Comparison of ENCODE assay signal across 17 mouse cellular contexts in genomic region chr14:117409778-117410177, GRCm38 (mm10).
"Had no signal": no experiment of that assay in that cellular context is flagged by ENCODE, and none has a peak within 500 bp of the region (broad histone marks: within the 10 kb centered on the region; RNA-seq: fewer than 3 reads in every experiment).

No protein-coding gene starts in this region.

- H3K4me1 ChIP-seq: liver, embryonic 15.5 days; megakaryocyte, embryonic 14.5 days; midbrain, embryonic 15.5 days; neural tube, embryonic 13.5 days had no signal

- H3K27ac ChIP-seq: hindbrain, postnatal 0 days; kidney, postnatal 0 days; limb, embryonic 10.5 days; liver, embryonic 15.5 days; macrophage; midbrain, embryonic 15.5 days; neural tube, embryonic 13.5 days; stomach, postnatal 0 days had no signal

- H3K4me3 ChIP-seq: limb, embryonic 10.5 days; liver, embryonic 15.5 days; megakaryocyte, embryonic 14.5 days; midbrain, embryonic 15.5 days; neural tube, embryonic 13.5 days had no signal

- DNase-seq: kidney, adult 11 months; kidney, adult 9 months; lung, embryonic 14.5 days; lung, postnatal 10 days; retina, postnatal 1 day; right cerebral cortex, postnatal 25 days; thymus, adult 18-20 months; thymus, postnatal 14 days had no signal
